Mouse (Mus musculus) layer of hippocampus, adult 6 months (tissue): ENCODE measurements around the gene Gm11985. TPM values are rescaled to one million over a fixed set of nuclear protein-coding genes. Genes with fewer than 3 reads are reported as not detected.

Source experiments
- long read RNA-seq, 2 experiments: library from polyadenylated mRNA; unstranded; transcript quantifications; one replicate each; pipeline ENCODE4 v2.0.0; 2019 to 2020
- polyA plus RNA-seq: library from polyadenylated mRNA; unstranded; fragments of <200 nt; fragmentation: Nextera tagmentation; gene quantifications from 2 replicates; pipeline ENCODE4 v1.2.3, GENCODE M21; 2021

The Gm11985 gene
- not detected in 2 replicates for polyA plus RNA-seq
- long read RNA-seq, experiment 1, result 0 reads
- long read RNA-seq, experiment 2, result 0 reads

DNA sequence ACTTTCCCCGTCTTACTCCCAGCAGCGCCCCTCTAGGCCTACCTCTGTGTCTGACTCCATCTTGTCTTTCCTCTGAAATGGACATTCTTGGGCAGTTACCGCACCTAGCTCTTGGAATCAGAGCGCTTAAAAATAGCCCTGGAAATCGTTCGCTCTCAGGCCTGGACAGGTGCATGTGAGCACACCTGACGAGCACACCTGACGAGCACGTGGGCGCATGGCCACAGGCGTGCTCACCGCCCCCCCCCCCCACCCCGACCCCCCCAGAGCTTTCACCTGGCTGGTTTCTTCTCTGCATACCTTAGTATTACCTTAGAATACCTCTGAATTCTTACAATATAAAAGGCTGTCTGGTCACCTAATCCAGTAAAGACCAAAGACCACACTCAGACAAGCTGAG lies at the start of gene Gm11985:
TSS of gene Gm11985 (minus strand) at position 101 of the 400 bp plus-strand sequence.

DNA sequence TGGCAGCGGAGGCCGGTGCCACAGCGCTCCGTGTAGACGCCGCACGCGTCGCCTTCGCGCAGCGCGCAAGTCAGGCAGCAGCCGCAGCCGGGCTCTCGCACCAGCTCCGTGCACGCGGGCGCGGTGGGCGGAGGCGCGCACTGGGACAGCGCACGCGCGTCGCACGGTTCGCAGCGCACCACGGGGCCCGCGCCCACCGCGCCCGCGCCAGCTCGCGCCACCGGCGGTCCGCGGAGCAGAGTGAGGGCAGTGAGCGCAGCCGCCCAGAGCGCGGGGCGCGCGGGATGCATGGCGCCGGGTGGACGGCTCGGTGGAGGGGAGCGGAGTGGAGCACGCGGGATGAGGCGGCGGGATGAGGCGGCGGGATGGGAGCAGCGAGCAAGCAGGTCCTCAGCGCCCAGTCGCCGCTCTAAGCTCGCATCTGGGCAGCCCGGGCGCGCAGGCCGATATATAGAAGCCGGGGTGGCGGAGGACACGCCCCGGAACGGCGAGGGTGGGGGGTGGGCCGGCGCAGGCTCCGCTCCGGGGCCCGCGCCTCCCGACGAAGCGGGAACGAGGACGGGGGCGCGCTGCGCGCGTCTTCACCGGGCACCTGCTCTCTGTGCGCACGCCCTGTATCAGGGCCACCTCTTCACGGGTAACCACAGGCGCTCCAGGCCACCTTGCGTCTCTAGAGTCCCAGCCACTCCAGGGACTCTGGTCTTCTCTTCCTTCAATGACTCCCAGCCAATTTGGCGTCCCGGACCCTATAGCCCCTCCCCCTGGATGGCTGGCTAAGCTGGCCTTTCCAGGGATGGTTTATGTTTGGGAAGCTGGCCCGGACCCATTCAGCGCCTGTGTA lies 25.4 kb upstream of the Gm11985 start, which contains the start of gene Igfbp3:
TSS of gene Igfbp3 (minus strand) at position 423 of the 841 bp plus-strand sequence.

DNA sequence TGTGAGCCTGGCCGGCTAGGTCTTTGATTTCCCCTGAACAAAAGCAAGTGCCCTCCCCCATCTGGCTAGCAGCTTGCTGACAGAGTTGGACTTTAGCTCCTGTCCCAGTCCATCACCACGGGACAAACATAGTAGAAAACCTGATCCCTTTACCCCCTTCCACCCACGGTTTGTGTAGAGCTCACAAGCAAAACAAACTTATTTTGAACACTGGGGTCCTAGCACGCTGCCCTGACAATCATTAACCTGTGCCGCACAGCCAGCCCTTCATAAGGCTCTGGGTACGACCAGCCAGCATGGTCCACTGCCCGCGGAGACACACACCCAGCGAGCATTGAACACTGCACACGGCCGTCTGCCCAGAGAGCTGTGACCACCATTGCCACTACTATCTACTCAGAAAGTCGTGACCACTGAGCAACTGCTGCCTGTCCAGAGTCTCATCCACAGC lies 9.1 kb upstream of the Gm11985 start, which contains the start of gene Igfbp1:
TSS of gene Igfbp1 (plus strand) at position 292 of the 451 bp plus-strand sequence.

Other genes starting within 250 kb of the Gm11985 start
- 21.7 and 21.8 TPM in 2 replicates for gene Adcy1, start 125.1 kb downstream of the Gm11985 start, polyA plus RNA-seq
- gene Igfbp1, start 9.2 kb upstream of the Gm11985 start, polyA plus RNA-seq, result not detected in 2 replicates
- 12.0 and 12.3 TPM in 2 replicates for gene Igfbp3, start 25.4 kb upstream of the Gm11985 start, polyA plus RNA-seq